23 mouse cellular contexts compared by ENCODE assay signal in genomic region chr11:101661786-101662185, GRCm38 (mm10). TPM values are rescaled to one million over a fixed set of nuclear protein-coding genes. Genes with fewer than 3 reads are reported as not detected.
A peak's percentile ranks its signal among the peaks of the same experiment; 100 is the strongest.
DNase-seq lines count a peak whose midpoint lies in the region; ATAC-seq and TF ChIP-seq lines count a peak whose summit lies in the region.
"Had no signal": no experiment of that assay in that cellular context is flagged by ENCODE, and none has a peak within 500 bp of the region (broad histone marks: within the 10 kb centered on the region; RNA-seq: fewer than 3 reads in every experiment).

No protein-coding gene starts in this region.

- no peak overlapping the region for H3K4me2 ChIP-seq in CH12.LX (ENCODE audit: insufficient read depth, low read depth, poor library complexity, severe bottlenecking)
- no peak overlapping the region for H3K4me2 ChIP-seq in kidney, embryonic 15.5 days
- no peak overlapping the region for H3K4me2 ChIP-seq in forebrain, postnatal 0 days (ENCODE audit: low read depth)
- H3K4me2 ChIP-seq: embryonic facial prominence, embryonic 12.5 days; embryonic facial prominence, embryonic 15.5 days; heart, embryonic 13.5 days; hindbrain, embryonic 14.5 days had no signal

- no peaks in the 10 kb centered on the region for H3K9me3 ChIP-seq in CH12.LX (replicated peaks; ENCODE audit: low read length)
- no peaks in the 10 kb centered on the region for H3K9me3 ChIP-seq in kidney, embryonic 15.5 days (replicated peaks)
- no peaks in the 10 kb centered on the region for H3K9me3 ChIP-seq in forebrain, postnatal 0 days (ENCODE audit: low read length)
- H3K9me3 ChIP-seq: embryonic facial prominence, embryonic 12.5 days; embryonic facial prominence, embryonic 15.5 days; heart, embryonic 13.5 days had no signal

- H3K4me1 ChIP-seq in liver, adult 2 months (ENCODE audit: control insufficient read depth, insufficient read depth, low read length): peaks cover 19% of the 10 kb centered on the region
- peaks cover 7 to 29% of the 10 kb centered on the region in 2 experiments; a peak in 3 of 4 replicates for H3K4me1 ChIP-seq in CH12.LX (ENCODE audit: control insufficient read depth in 1 of 2, insufficient read depth in 2 of 2)
- peaks cover 28% of the 10 kb centered on the region for H3K4me1 ChIP-seq in kidney, embryonic 15.5 days
- H3K4me1 ChIP-seq in forebrain, postnatal 0 days (ENCODE audit: insufficient read depth): peaks cover 5% of the 10 kb centered on the region; the same call in 1 of the 2 replicates

- 18% methylated on average over 5 of the region's 5 CpGs for WGBS in liver, adult 2 months
- 31% methylated on average over 5 of the region's 5 CpGs for WGBS in kidney, embryonic 15.5 days
- 77% methylated on average over 5 of the region's 5 CpGs for WGBS in forebrain, postnatal 0 days

- TF ChIP-seq RAD21 in CH12.LX (IDR thresholded peaks at IDR 0.05; ENCODE audit: low read depth, low read length): no peak

- no peak for TF ChIP-seq POLR2A in liver, adult 2 months (IDR thresholded peaks at IDR 0.05; ENCODE audit: extremely low read depth, insufficient read depth, low read length)
- TF ChIP-seq POLR2A in CH12.LX (IDR thresholded peaks at IDR 0.05; ENCODE audit: low read depth, low read length): no peak

- H3K27me3 ChIP-seq in liver, adult 2 months (ENCODE audit: control insufficient read depth, insufficient read depth, low read length): no peaks in the 10 kb centered on the region
- H3K27me3 ChIP-seq in CH12.LX (replicated peaks): peaks cover 38% of the 10 kb centered on the region
- peaks cover 11% of the 10 kb centered on the region for H3K27me3 ChIP-seq in kidney, embryonic 15.5 days
- H3K27me3 ChIP-seq in forebrain, postnatal 0 days (ENCODE audit: insufficient read depth, low read length): no peaks in the 10 kb centered on the region
- H3K27me3 ChIP-seq: embryonic facial prominence, embryonic 12.5 days; embryonic facial prominence, embryonic 15.5 days; Patski had no signal

- in situ Hi-C loops in CH12.LX (cut with MboI; ENCODE audit: low pct_ligation_motif_present, low pct_unique_long_range_greater_than_20kb, low sequenced_read_pairs): loop anchor here (5.0 kb wide), 1 partner anchor 71 kb away; the partner anchor contains the start of gene Dhx8

- TF ChIP-seq EP300 in CH12.LX (IDR thresholded peaks at IDR 0.05; ENCODE audit: low read length): no peak

- peak overlapping the region; percentile 34 for H3K27ac ChIP-seq in liver, adult 2 months (replicated peaks; ENCODE audit: insufficient read depth, low read depth, low read length)
- H3K27ac ChIP-seq in CH12.LX (ENCODE audit: insufficient read depth, low read depth): no peak overlapping the region
- H3K27ac ChIP-seq in kidney, embryonic 15.5 days: no peak overlapping the region
- H3K27ac ChIP-seq in forebrain, postnatal 0 days (ENCODE audit: low read depth, low read length): no peak overlapping the region
- H3K27ac ChIP-seq: embryonic facial prominence, embryonic 12.5 days; embryonic facial prominence, embryonic 15.5 days; heart, embryonic 13.5 days; hindbrain, embryonic 14.5 days; hindbrain, postnatal 0 days had no signal

- no peak overlapping the region for H3K4me3 ChIP-seq in liver, adult 2 months (ENCODE audit: insufficient read depth, low read depth, low read length)
- no peak overlapping the region for H3K4me3 ChIP-seq in CH12.LX (replicated peaks in 1 of 3; ENCODE audit: low read depth in 2 of 3, low read length in 2 of 3, poor library complexity in 1 of 3)
- no peak overlapping the region for H3K4me3 ChIP-seq in kidney, embryonic 15.5 days (replicated peaks)
- no peak overlapping the region for H3K4me3 ChIP-seq in forebrain, postnatal 0 days (ENCODE audit: low read depth, low read length)
- H3K4me3 ChIP-seq: embryonic facial prominence, embryonic 12.5 days; embryonic facial prominence, embryonic 15.5 days; heart, embryonic 13.5 days had no signal

- H3K36me3 ChIP-seq in liver, adult 2 months (ENCODE audit: control insufficient read depth, insufficient read depth, low read length): no peaks in the 10 kb centered on the region
- H3K36me3 ChIP-seq in CH12.LX (replicated peaks in 1 of 2; ENCODE audit: control insufficient read depth in 1 of 2, insufficient read depth in 1 of 2, low read length in 1 of 2): no peaks in the 10 kb centered on the region
- no peaks in the 10 kb centered on the region for H3K36me3 ChIP-seq in kidney, embryonic 15.5 days
- H3K36me3 ChIP-seq in forebrain, postnatal 0 days (ENCODE audit: insufficient read depth): no peaks in the 10 kb centered on the region
- H3K36me3 ChIP-seq: embryonic facial prominence, embryonic 12.5 days; embryonic facial prominence, embryonic 15.5 days; heart, embryonic 13.5 days had no signal

- no peak for TF ChIP-seq CTCF in liver, adult 2 months (IDR thresholded peaks at IDR 0.05; ENCODE audit: low read depth, low read length)
- TF ChIP-seq CTCF in CH12.LX (conservative IDR thresholded peaks at IDR 0.05 in 1 of 2, IDR thresholded peaks at IDR 0.05 in 1 of 2; ENCODE audit: low read depth in 2 of 2, low read length in 2 of 2): no peak
- no peak for TF ChIP-seq CTCF in forebrain, postnatal 0 days (IDR thresholded peaks at IDR 0.05; ENCODE audit: low read depth)

- no peak overlapping the region for H3K9ac ChIP-seq in liver, adult 2 months (ENCODE audit: low read depth, low read length)
- no peak overlapping the region for H3K9ac ChIP-seq in CH12.LX (ENCODE audit: insufficient read depth, low read depth)
- no peak overlapping the region for H3K9ac ChIP-seq in kidney, embryonic 15.5 days
- no peak overlapping the region for H3K9ac ChIP-seq in forebrain, postnatal 0 days
- H3K9ac ChIP-seq: embryonic facial prominence, embryonic 12.5 days; embryonic facial prominence, embryonic 15.5 days; heart, embryonic 13.5 days; hindbrain, embryonic 14.5 days had no signal

- dilution Hi-C loops in CH12.LX (cut with MboI; ENCODE audit: extremely low pct_ligation_motif_present, extremely low pct_unique_long_range_greater_than_20kb, low sequenced_read_pairs): no loop called here

- no peak for ATAC-seq in kidney, embryonic 15.5 days (replicated peaks; ENCODE audit: low FRiP score)
- ATAC-seq in forebrain, postnatal 0 days: no peak
- ATAC-seq: forebrain, embryonic 14.5 days; hindbrain, postnatal 0 days; Patski had no signal

- peak; percentile 75 for DNase-seq in liver, adult 2 months (ENCODE audit: extremely low read depth, low read depth, low spot score)
- DNase-seq in liver: no peak
- no peak for DNase-seq in CH12.LX (ENCODE audit: extremely low read depth)
- peak; percentile 73 for DNase-seq in induced T-regulatory cell, adult 2 months (ENCODE audit: low read depth)
- no peak for DNase-seq in forebrain, postnatal 0 days
- no peak for DNase-seq in embryo, embryonic 10.5 days (ENCODE audit: low spot score)
- DNase-seq: adrenal gland, postnatal 10 days; adrenal gland, postnatal 36 days; B cell, adult 2 months; cerebellum, adult 18-20 months; cerebellum, postnatal 14 days; gastrocnemius, postnatal 25 days; heart, adult 18-20 months; heart, postnatal 14 days; heart, postnatal 4 days had no signal

- H3K79me2 ChIP-seq in liver, adult 2 months (ENCODE audit: control insufficient read depth, insufficient read depth, low read length): peaks cover 5% of the 10 kb centered on the region; the same call in 1 of the 2 replicates
- no peaks in the 10 kb centered on the region for H3K79me2 ChIP-seq in CH12.LX (replicated peaks; ENCODE audit: control insufficient read depth, extremely low read depth, insufficient read depth, poor library complexity, severe bottlenecking)

TF ChIP-seq in CH12.LX, 34 proteins besides CTCF, POLR2A, EP300 and RAD21:
- TF ChIP-seq SIN3A (IDR thresholded peaks at IDR 0.05; ENCODE audit: low read length) (no peak), NRF1 (IDR thresholded peaks at IDR 0.05; ENCODE audit: low read depth, low read length) (no peak), MXI1 (IDR thresholded peaks at IDR 0.05; ENCODE audit: low read depth, low read length) (no peak), ZNF384 (IDR thresholded peaks at IDR 0.05; ENCODE audit: low read depth, low read length) (peak; percentile 80), CHD1 (IDR thresholded peaks at IDR 0.05; ENCODE audit: low read depth, low read length) (no peak), IRF4 (IDR thresholded peaks at IDR 0.05; ENCODE audit: low read depth, low read length) (no peak)

RNA-seq across cellular contexts. Expression of gene Arl4d, which starts 3.6 kb away (rescaled TPM):
- 55.4 and 87.9 TPM in 2 replicates for total RNA-seq in liver, adult 2 months (2014; rRNA removed)
- polyA plus RNA-seq in liver, adult 2 months (2012; rRNA removed): 21.0 and 22.4 TPM in 2 replicates
- total RNA-seq in CH12.LX (2012; rRNA removed) (0.81 and 1.1 TPM in 2 replicates), CH12.LX (2014; rRNA removed) (0.59 and 0.68 TPM in 2 replicates)
- 1.1 and 1.2 TPM in 2 replicates for polyA plus RNA-seq in CH12.LX (2012; ENCODE audit: insufficient read length, low read depth)
- 3.9 and 4.1 TPM in 2 replicates for polyA plus RNA-seq in kidney, embryonic 15.5 days (2015; fragmentation: Nextera tagmentation; extraction: Ambion mirVana)
- 22.5 and 28.3 TPM in 2 replicates for total RNA-seq in forebrain, postnatal 0 days (2014; rRNA removed)
- 13.4 and 15.7 TPM in 2 replicates for polyA plus RNA-seq in forebrain, postnatal 0 days (2015; fragmentation: Nextera tagmentation; extraction: Ambion mirVana)

RNA-seq across cellular contexts. Expression of gene Rdm1, which starts 34.8 kb away (rescaled TPM):
- total RNA-seq in liver, adult 2 months (2014; rRNA removed): 10.3 and 12.9 TPM in 2 replicates
- polyA plus RNA-seq in liver, adult 2 months (2012; rRNA removed): 12.1 and 12.4 TPM in 2 replicates
- 22.2 and 28.5 TPM in 2 replicates for total RNA-seq in CH12.LX (2012; rRNA removed)
- 18.5 and 19.2 TPM in 2 replicates for total RNA-seq in CH12.LX (2014; rRNA removed)
- 9.6 and 12.3 TPM in 2 replicates for polyA plus RNA-seq in CH12.LX (2012; ENCODE audit: insufficient read length, low read depth)
- polyA plus RNA-seq in kidney, embryonic 15.5 days (2015; fragmentation: Nextera tagmentation; extraction: Ambion mirVana): 35.5 and 41.1 TPM in 2 replicates
- 4.4 and 5.2 TPM in 2 replicates for total RNA-seq in forebrain, postnatal 0 days (2014; rRNA removed)
- 8.6 and 9.0 TPM in 2 replicates for polyA plus RNA-seq in forebrain, postnatal 0 days (2015; fragmentation: Nextera tagmentation; extraction: Ambion mirVana)

Comparison
In these comparisons a context has a peak if more than half of its experiments do, and no peak if none do; other contexts are left out.
1. DNase-seq: peak in liver, adult 2 months (single experiment) and induced T-regulatory cell, adult 2 months (single experiment); none in liver (single experiment), CH12.LX (single experiment), forebrain, postnatal 0 days (single experiment) and embryo, embryonic 10.5 days (single experiment).